Mouse (Mus musculus): Measurements from ENCODE around the gene Dpysl4. TPM values are rescaled to one million over a fixed set of nuclear protein-coding genes. Genes with fewer than 3 reads are reported as not detected.

Gene Dpysl4
- total and polyA plus RNA-seq, 2 experiments from 2014 or later = 164 to 180 TPM

GRCm38 (mm10) chr7:139101286-139101804 is 15.5 kb downstream of the Dpysl4 start:
- no peak overlapping the region for H3K4me3 ChIP-seq (ENCODE audit: low read depth, low read length)
- no peaks in the 10 kb centered on the region for H3K4me1 ChIP-seq (ENCODE audit: insufficient read depth, low read length)
- no peak overlapping the region for H3K9ac ChIP-seq (replicated peaks; ENCODE audit: low read length, poor library complexity, severe bottlenecking)
- H3K9me3 ChIP-seq (ENCODE audit: low read length) = no peaks in the 10 kb centered on the region
- DNase-seq (ENCODE audit: low spot score) (no peak), ATAC-seq (ENCODE audit: low FRiP score) (no peak)
- no peak overlapping the region for H3K4me2 ChIP-seq (ENCODE audit: low read depth, low read length, poor library complexity, severe bottlenecking)
- 79% methylated on average over 10 of the region's 10 CpGs for WGBS
- peaks cover 29% of the 10 kb centered on the region for H3K36me3 ChIP-seq (ENCODE audit: insufficient read depth, low read length)
- no peaks in the 10 kb centered on the region for H3K27me3 ChIP-seq (ENCODE audit: insufficient read depth, low read length)
- H3K27ac ChIP-seq (ENCODE audit: low read depth, low read length) = no peak overlapping the region; the same call in 1 of the 2 replicates
- TF ChIP-seq CTCF (IDR thresholded peaks at IDR 0.05) = no peak

GRCm38 (mm10) chr7:139101826-139102225 is 16.0 kb downstream of the Dpysl4 start:
- peaks cover 24% of the 10 kb centered on the region for H3K36me3 ChIP-seq (ENCODE audit: insufficient read depth, low read length)
- DNase-seq (ENCODE audit: low spot score) (peak; percentile 54), ATAC-seq (ENCODE audit: low FRiP score) (no peak)
- H3K27ac ChIP-seq (ENCODE audit: low read depth, low read length) = peak overlapping the region; percentile 32
- no peak overlapping the region for H3K9ac ChIP-seq (replicated peaks; ENCODE audit: low read length, poor library complexity, severe bottlenecking)
- H3K4me3 ChIP-seq (ENCODE audit: low read depth, low read length) = no peak overlapping the region
- no peaks in the 10 kb centered on the region for H3K27me3 ChIP-seq (ENCODE audit: insufficient read depth, low read length)
- H3K4me2 ChIP-seq (ENCODE audit: low read depth, low read length, poor library complexity, severe bottlenecking) = no peak overlapping the region
- TF ChIP-seq CTCF (IDR thresholded peaks at IDR 0.05) = no peak
- H3K9me3 ChIP-seq (ENCODE audit: low read length) = no peaks in the 10 kb centered on the region
- H3K4me1 ChIP-seq (ENCODE audit: insufficient read depth, low read length) = no peaks in the 10 kb centered on the region
- 67% methylated on average over 3 of the region's 3 CpGs for WGBS

GRCm38 (mm10) chr7:139103960-139104381 is 18.2 kb downstream of the Dpysl4 start:
- ATAC-seq (ENCODE audit: low FRiP score) (no peak), DNase-seq (ENCODE audit: low spot score) (peak; percentile 36)
- Histone ChIP-seq H3K27ac (ENCODE audit: low read depth, low read length) (no peak overlapping the region), H3K4me2 (ENCODE audit: low read depth, low read length, poor library complexity, severe bottlenecking) (no peak overlapping the region), H3K9me3 (ENCODE audit: low read length) (no peaks in the 10 kb centered on the region), H3K36me3 (ENCODE audit: insufficient read depth, low read length) (peaks cover 9% of the 10 kb centered on the region), H3K4me1 (ENCODE audit: insufficient read depth, low read length) (no peaks in the 10 kb centered on the region), H3K9ac (replicated peaks; ENCODE audit: low read length, poor library complexity, severe bottlenecking) (no peak overlapping the region), H3K27me3 (ENCODE audit: insufficient read depth, low read length) (no peaks in the 10 kb centered on the region), H3K4me3 (ENCODE audit: low read depth, low read length) (no peak overlapping the region)
- TF ChIP-seq CTCF (IDR thresholded peaks at IDR 0.05) = peak; percentile 51
- WGBS = 57% methylated on average over 10 of the region's 10 CpGs

GRCm38 (mm10) chr7:139105076-139105475 is 19.3 kb downstream of the Dpysl4 start:
- Histone ChIP-seq H3K27me3 (ENCODE audit: insufficient read depth, low read length) (no peaks in the 10 kb centered on the region), H3K9me3 (ENCODE audit: low read length) (no peaks in the 10 kb centered on the region), H3K4me3 (ENCODE audit: low read depth, low read length) (no peak overlapping the region), H3K4me1 (ENCODE audit: insufficient read depth, low read length) (no peaks in the 10 kb centered on the region), H3K4me2 (ENCODE audit: low read depth, low read length, poor library complexity, severe bottlenecking) (no peak overlapping the region), H3K27ac (ENCODE audit: low read depth, low read length) (no peak overlapping the region), H3K9ac (replicated peaks; ENCODE audit: low read length, poor library complexity, severe bottlenecking) (no peak overlapping the region), H3K36me3 (ENCODE audit: insufficient read depth, low read length) (peaks cover 3% of the 10 kb centered on the region; the same call in 1 of the 2 replicates)
- TF ChIP-seq CTCF (IDR thresholded peaks at IDR 0.05) = no peak
- 82% methylated on average over 5 of the region's 5 CpGs for WGBS
- ATAC-seq (ENCODE audit: low FRiP score) = no peak
- no peak for DNase-seq (ENCODE audit: low spot score)

GRCm38 (mm10) chr7:139105705-139106104 is 19.9 kb downstream of the Dpysl4 start:
- H3K36me3 ChIP-seq (ENCODE audit: insufficient read depth, low read length) = no peaks in the 10 kb centered on the region
- DNase-seq (ENCODE audit: low spot score) = peak; percentile 32
- no peaks in the 10 kb centered on the region for H3K9me3 ChIP-seq (ENCODE audit: low read length)
- no peak overlapping the region for H3K9ac ChIP-seq (replicated peaks; ENCODE audit: low read length, poor library complexity, severe bottlenecking)
- no peak overlapping the region for H3K4me2 ChIP-seq (ENCODE audit: low read depth, low read length, poor library complexity, severe bottlenecking)
- no peaks in the 10 kb centered on the region for H3K27me3 ChIP-seq (ENCODE audit: insufficient read depth, low read length)
- no peak for ATAC-seq (ENCODE audit: low FRiP score)
- no peaks in the 10 kb centered on the region for H3K4me1 ChIP-seq (ENCODE audit: insufficient read depth, low read length)
- TF ChIP-seq CTCF (IDR thresholded peaks at IDR 0.05) = no peak
- no peak overlapping the region for H3K27ac ChIP-seq (ENCODE audit: low read depth, low read length)
- WGBS = 78% methylated on average over 7 of the region's 7 CpGs
- H3K4me3 ChIP-seq (ENCODE audit: low read depth, low read length) = no peak overlapping the region

GRCm38 (mm10) chr7:139107908-139108650 is 22.3 kb downstream of the Dpysl4 start:
- Histone ChIP-seq H3K36me3 (ENCODE audit: insufficient read depth, low read length) (no peaks in the 10 kb centered on the region), H3K4me3 (ENCODE audit: low read depth, low read length) (no peak overlapping the region), H3K27ac (ENCODE audit: low read depth, low read length) (no peak overlapping the region), H3K9ac (replicated peaks; ENCODE audit: low read length, poor library complexity, severe bottlenecking) (no peak overlapping the region), H3K27me3 (ENCODE audit: insufficient read depth, low read length) (no peaks in the 10 kb centered on the region), H3K4me1 (ENCODE audit: insufficient read depth, low read length) (no peaks in the 10 kb centered on the region), H3K4me2 (ENCODE audit: low read depth, low read length, poor library complexity, severe bottlenecking) (no peak overlapping the region), H3K9me3 (ENCODE audit: low read length) (no peaks in the 10 kb centered on the region)
- no peak for TF ChIP-seq CTCF (IDR thresholded peaks at IDR 0.05)
- ATAC-seq (ENCODE audit: low FRiP score) (no peak), DNase-seq (ENCODE audit: low spot score) (no peak)
- 83% methylated on average over 9 of the region's 9 CpGs for WGBS

Measured in midbrain, postnatal 0 days (tissue).